Mouse (Mus musculus) CH12.LX (cell line): ENCODE measurements at regions not wholly inside any gene's neighbourhood (a gene's known extent, or its start where the extent isn't known, plus 50 kb on each side); places are given as distances from the start of the nearest gene placed in this dataset.
"Not testable (repeated sequence)": the region's sequence is repeated elsewhere in the genome, so short reads cannot be mapped to it uniquely, and the experiment has no call there.

Experiments used
- DNase-seq: peaks from one replicate; pipeline ENCODE4 v3.0.0-alpha.2; 2013; ENCODE audit errors: extremely low read depth
- H3K27ac ChIP-seq: 2 replicates; pipeline ENCODE4 v1.5.1; 2012; ENCODE audit warnings: low read depth, mild to moderate bottlenecking, control low read depth, moderate library complexity; ENCODE audit not compliant: insufficient read depth
- H3K27me3 ChIP-seq: replicated peaks from 2 replicates; pipeline ENCODE3; 2012; ENCODE audit warnings: inconsistent platforms
- H3K36me3 ChIP-seq, 2 experiments: replicated peaks in 1 of 2; 2 replicates each; pipeline versions ENCODE3 to v1.6.1; 2012; ENCODE audit warnings: inconsistent platforms in 1 of 2, low read length in 1 of 2, mild to moderate bottlenecking in 1 of 2, mixed read lengths in 1 of 2, moderate library complexity in 1 of 2; ENCODE audit not compliant: control insufficient read depth in 1 of 2, insufficient read depth in 1 of 2
- H3K4me1 ChIP-seq, 2 experiments: 2 replicates each; pipeline ENCODE4 v1.6.1; 2012; ENCODE audit warnings: inconsistent platforms in 1 of 2, moderate library complexity in 1 of 2; ENCODE audit not compliant: insufficient read depth in 2 of 2, control insufficient read depth in 1 of 2
- H3K4me2 ChIP-seq: 2 replicates; pipeline ENCODE4 v1.6.1; 2012; ENCODE audit warnings: low read depth, mild to moderate bottlenecking, control low read depth; ENCODE audit not compliant: poor library complexity, insufficient read depth, severe bottlenecking
- H3K4me3 ChIP-seq, 3 experiments: fragments of 150-350 bp in 1 of 3; sonication (generic) in 1 of 3; replicated peaks in 1 of 3; 2 replicates each; pipeline versions ENCODE3 to v1.5.1; 2011 to 2012; ENCODE audit warnings: low read depth in 2 of 3, low read length in 2 of 3, mild to moderate bottlenecking in 2 of 3, moderate library complexity in 2 of 3, control low read depth in 1 of 3, improper control_type of control experiment in 1 of 3, inconsistent platforms in 1 of 3, mixed read lengths in 1 of 3; ENCODE audit not compliant: poor library complexity in 1 of 3
- H3K79me2 ChIP-seq: replicated peaks from 2 replicates; pipeline ENCODE4 v1.6.1; 2012; ENCODE audit warnings: mild to moderate bottlenecking, moderate library complexity; ENCODE audit not compliant: control insufficient read depth, poor library complexity, insufficient read depth, severe bottlenecking; ENCODE audit errors: extremely low read depth
- H3K9ac ChIP-seq: 2 replicates; pipeline ENCODE4 v1.6.1; 2012; ENCODE audit warnings: low read depth, mild to moderate bottlenecking, control low read depth, moderate library complexity; ENCODE audit not compliant: insufficient read depth
- H3K9me3 ChIP-seq: replicated peaks from 2 replicates; pipeline ENCODE3; 2012; ENCODE audit warnings: low read length, inconsistent platforms, mixed read lengths
- CHD1 ChIP-seq: IDR thresholded peaks from 2 replicates; pipeline ENCODE4 v1.6.1; 2012; ENCODE audit warnings: low read depth, low read length, improper control_type of control experiment, inconsistent platforms
- CHD2 ChIP-seq: IDR thresholded peaks from 2 replicates; pipeline ENCODE4 v1.6.1; 2011; ENCODE audit warnings: low read length, improper control_type of control experiment
- EP300 ChIP-seq: IDR thresholded peaks from 2 replicates; pipeline ENCODE4 v1.6.1; 2011; ENCODE audit warnings: low read length, improper control_type of control experiment
- ETS1 ChIP-seq: conservative IDR thresholded peaks from 2 replicates; pipeline ENCODE4 v1.6.1; 2012; ENCODE audit warnings: low read depth, mild to moderate bottlenecking, inconsistent platforms, low read length, improper control_type of control experiment, moderate library complexity
- GABPA ChIP-seq: IDR thresholded peaks from 2 replicates; pipeline ENCODE4 v1.6.1; 2012; ENCODE audit warnings: low read depth, low read length, improper control_type of control experiment, inconsistent platforms; ENCODE audit not compliant: insufficient replicate concordance
- IRF4 ChIP-seq: IDR thresholded peaks from 2 replicates; pipeline ENCODE4 v1.6.1; 2014; ENCODE audit warnings: low read depth, mild to moderate bottlenecking, inconsistent platforms, low read length, improper control_type of control experiment
- MAX ChIP-seq: IDR thresholded peaks from 2 replicates; pipeline ENCODE4 v1.6.1; 2011; ENCODE audit warnings: low read length, improper control_type of control experiment
- MAZ ChIP-seq: IDR thresholded peaks from 2 replicates; pipeline ENCODE4 v1.6.1; 2012; ENCODE audit warnings: low read depth, mild to moderate bottlenecking, inconsistent platforms, low read length, improper control_type of control experiment, moderate library complexity
- MEF2A ChIP-seq: IDR thresholded peaks from 2 replicates; pipeline ENCODE4 v1.6.1; 2014; ENCODE audit warnings: low read depth, mild to moderate bottlenecking, inconsistent platforms, low read length, improper control_type of control experiment, borderline replicate concordance
- MXI1 ChIP-seq: IDR thresholded peaks from 2 replicates; pipeline ENCODE4 v1.6.1; 2011; ENCODE audit warnings: mild to moderate bottlenecking, low read depth, low read length, improper control_type of control experiment
- NRF1 ChIP-seq: IDR thresholded peaks from 2 replicates; pipeline ENCODE4 v1.6.1; 2014; ENCODE audit warnings: low read depth, mild to moderate bottlenecking, inconsistent platforms, low read length, improper control_type of control experiment, moderate library complexity
- PAX5 ChIP-seq: IDR thresholded peaks from 2 replicates; pipeline ENCODE4 v1.6.1; 2012; ENCODE audit warnings: low read length, inconsistent platforms, mixed read lengths
- POLR2A ChIP-seq: IDR thresholded peaks from 2 replicates; pipeline ENCODE4 v1.6.1; 2011; ENCODE audit warnings: low read depth, mild to moderate bottlenecking, improper control_type of control experiment, low read length
- POLR2AphosphoS2 ChIP-seq: IDR thresholded peaks from 2 replicates; pipeline ENCODE4 v1.6.1; 2011; ENCODE audit warnings: low read depth, low read length, improper control_type of control experiment
- SIN3A ChIP-seq: IDR thresholded peaks from 2 replicates; pipeline ENCODE4 v1.6.1; 2012; ENCODE audit warnings: low read length, improper control_type of control experiment, inconsistent platforms
- SMC3 ChIP-seq: IDR thresholded peaks from 2 replicates; pipeline ENCODE4 v1.6.1; 2011; ENCODE audit warnings: low read depth, low read length, improper control_type of control experiment
- UBTF ChIP-seq: IDR thresholded peaks from 2 replicates; pipeline ENCODE4 v1.6.1; 2012; ENCODE audit warnings: low read depth, mild to moderate bottlenecking, inconsistent platforms, low read length, improper control_type of control experiment, moderate library complexity
- USF1 ChIP-seq: IDR thresholded peaks from 2 replicates; pipeline ENCODE4 v1.6.1; 2014; ENCODE audit warnings: low read depth, mild to moderate bottlenecking, inconsistent platforms, low read length, improper control_type of control experiment
- ZMIZ1 ChIP-seq: IDR thresholded peaks from 2 replicates; pipeline ENCODE4 v1.6.1; 2012; ENCODE audit warnings: low read depth, mild to moderate bottlenecking, inconsistent platforms, low read length, improper control_type of control experiment
- ZNF384 ChIP-seq: IDR thresholded peaks from 2 replicates; pipeline ENCODE4 v1.6.1; 2012; ENCODE audit warnings: low read depth, low read length, improper control_type of control experiment, inconsistent platforms
- dilution Hi-C: fragments of 300-500 bp; cut with MboI; formaldehyde crosslinking; loops from 2 replicates; pipeline ENCODE4 v1.14.3; 2020; ENCODE audit warnings: low sequenced_read_pairs; ENCODE audit not compliant: extremely low pct_unique_long_range_greater_than_20kb, extremely low pct_ligation_motif_present
- in situ Hi-C: fragments of 300-500 bp; cut with MboI; formaldehyde crosslinking; loops from 3 replicates; pipeline ENCODE4 v1.14.3; 2019; ENCODE audit warnings: low sequenced_read_pairs, low pct_ligation_motif_present, low pct_unique_long_range_greater_than_20kb, mixed read lengths

DNA sequence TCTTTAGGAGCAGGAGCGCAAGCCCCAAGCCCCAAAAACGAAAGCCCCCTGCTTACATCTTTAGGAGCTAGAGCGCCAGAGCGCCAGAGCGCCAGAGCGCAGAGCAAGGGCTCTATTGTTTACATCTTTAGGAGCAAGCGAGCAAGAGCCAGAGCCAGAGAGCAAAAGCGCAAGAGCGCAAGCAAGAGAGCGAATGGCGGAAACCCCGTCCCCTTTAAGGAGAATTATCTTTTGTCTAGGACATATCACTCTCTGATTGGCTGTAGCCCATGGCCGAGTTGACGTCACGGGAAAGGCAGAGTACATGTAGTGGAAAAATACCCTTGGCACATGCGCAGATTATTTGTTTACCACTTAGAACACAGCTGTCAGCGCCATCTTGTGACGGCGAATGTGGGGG, 269.7 kb upstream of the Smim15 start:
- H3K4me2 ChIP-seq, H3K9me3 ChIP-seq, H3K79me2 ChIP-seq, H3K4me3 ChIP-seq, H3K27me3 ChIP-seq, H3K27ac ChIP-seq, H3K36me3 ChIP-seq, DNase-seq, dilution Hi-C loops, H3K4me1 ChIP-seq, in situ Hi-C loops, H3K9ac ChIP-seq: not testable (repeated sequence)

DNA sequence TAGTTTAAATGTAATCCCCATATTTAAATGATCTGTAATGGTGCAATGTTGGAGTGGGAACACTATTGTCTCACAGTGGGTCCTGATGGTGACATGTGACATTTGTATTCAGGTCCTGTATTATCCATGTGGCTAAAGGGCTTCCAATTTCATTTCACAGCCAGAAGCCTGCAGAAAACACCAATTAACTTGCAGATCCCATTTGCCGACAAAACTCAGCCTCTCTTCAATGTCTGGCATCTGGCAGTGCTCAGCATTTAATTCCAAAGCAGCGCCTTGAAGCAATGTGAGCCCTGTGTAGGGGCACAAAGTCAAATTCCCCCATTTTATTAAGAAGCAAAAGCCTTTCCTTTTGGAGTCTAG, 277.0 kb upstream of the Smim15 start:
- Histone ChIP-seq H3K4me1 (peaks cover 0 to 6% of the 10 kb centered on the region in 2 experiments; a peak in 1 of 4 replicates), H3K9ac (no peak overlapping the region), H3K27ac (no peak overlapping the region), H3K9me3 (no peaks in the 10 kb centered on the region), H3K4me2 (no peak overlapping the region), H3K36me3 (peaks cover 3 to 22% of the 10 kb centered on the region in 2 experiments), H3K79me2 (no peaks in the 10 kb centered on the region), H3K4me3 (no peak overlapping the region), H3K27me3 (no peaks in the 10 kb centered on the region)
- no peak for DNase-seq
- dilution Hi-C loops: no loop called here
- in situ Hi-C loops: no loop called here
- TF ChIP-seq MAX (no peak), PAX5 (no peak), ETS1 (no peak)

GRCm38 (mm10) chr13:107766397-107767261, 277.6 kb upstream of the Smim15 start:
- Histone ChIP-seq H3K9me3 (no peaks in the 10 kb centered on the region), H3K27me3 (no peaks in the 10 kb centered on the region), H3K4me2 (no peak overlapping the region), H3K9ac (no peak overlapping the region), H3K36me3 (peaks cover 3 to 22% of the 10 kb centered on the region in 2 experiments), H3K4me3 (no peak overlapping the region), H3K27ac (no peak overlapping the region), H3K4me1 (peaks cover 0 to 6% of the 10 kb centered on the region in 2 experiments; a peak in 1 of 4 replicates), H3K79me2 (no peaks in the 10 kb centered on the region)
- in situ Hi-C loops: no loop called here
- dilution Hi-C loops: no loop called here
- TF ChIP-seq PAX5 (no peak), POLR2AphosphoS2 (no peak), CHD2 (no peak), CHD1 (no peak), MEF2A (no peak), USF1 (no peak), NRF1 (no peak), MXI1 (no peak), EP300 (no peak), SIN3A (no peak), ZMIZ1 (no peak), ZNF384 (no peak), POLR2A (no peak), GABPA (no peak), MAZ (no peak), UBTF (no peak), MAX (no peak), IRF4 (no peak), SMC3 (no peak), ETS1 (no peak)
- DNase-seq: no peak
